In genomic region chr1:92934182-92934827, GRCm38 (mm10) we compare ENCODE assay signal across 7 mouse cellular contexts. TPM values are rescaled to one million over a fixed set of nuclear protein-coding genes. Genes with fewer than 3 reads are reported as not detected.
DNase-seq lines count a peak whose midpoint lies in the region; ATAC-seq lines count a peak whose summit lies in the region.

Capn10 (plus strand) TSS chr1:92934376.

- H3K36me3 ChIP-seq in embryonic facial prominence, embryonic 12.5 days = peaks cover 19% of the 10 kb centered on the region
- H3K36me3 ChIP-seq in limb, embryonic 11.5 days (ENCODE audit: control insufficient read depth, insufficient read depth, low read length) = peaks cover 4% of the 10 kb centered on the region; the same call in 1 of the 2 replicates
- H3K36me3 ChIP-seq in midbrain, embryonic 14.5 days (ENCODE audit: control insufficient read depth, insufficient read depth, low read length) = peaks cover 18% of the 10 kb centered on the region

- H3K9me3 ChIP-seq in embryonic facial prominence, embryonic 12.5 days = peaks cover 5% of the 10 kb centered on the region
- no peaks in the 10 kb centered on the region for H3K9me3 ChIP-seq in limb, embryonic 11.5 days (ENCODE audit: control insufficient read depth, low read length)
- no peaks in the 10 kb centered on the region; the same call in 1 of the 2 replicates for H3K9me3 ChIP-seq in midbrain, embryonic 14.5 days (ENCODE audit: control insufficient read depth, low read length)

- H3K4me1 ChIP-seq in embryonic facial prominence, embryonic 12.5 days = peaks cover 12% of the 10 kb centered on the region
- H3K4me1 ChIP-seq in limb, embryonic 11.5 days (ENCODE audit: control insufficient read depth, insufficient read depth, low read length) = peaks cover 10% of the 10 kb centered on the region
- peaks cover 24% of the 10 kb centered on the region for H3K4me1 ChIP-seq in midbrain, embryonic 14.5 days (ENCODE audit: control insufficient read depth, insufficient read depth, low read length)

- peak within 1 kb of the TSS; percentile 65 for H3K4me3 ChIP-seq in embryonic facial prominence, embryonic 12.5 days
- H3K4me3 ChIP-seq in limb, embryonic 11.5 days (ENCODE audit: low read depth, low read length) = peak within 1 kb of the TSS; percentile 81
- peak within 1 kb of the TSS; percentile 81 for H3K4me3 ChIP-seq in midbrain, embryonic 14.5 days (replicated peaks; ENCODE audit: low read depth, low read length)

- peak; percentile 89 for DNase-seq in adrenal gland, postnatal 25 days
- peak; percentile 100 for DNase-seq in heart, adult 11 months
- peak; percentile 97 for DNase-seq in kidney, adult 18-20 months
- peak; percentile 94 for DNase-seq in limb, embryonic 11.5 days (ENCODE audit: low spot score)
- peak; percentile 98 for DNase-seq in midbrain, embryonic 14.5 days
- peak; percentile 83 to 85 for DNase-seq in spleen, adult 18-20 months

- H3K9ac ChIP-seq in embryonic facial prominence, embryonic 12.5 days = peak within 1 kb of the TSS; percentile 74
- H3K9ac ChIP-seq in limb, embryonic 11.5 days (ENCODE audit: low read length) = peak within 1 kb of the TSS; percentile 75
- peak within 1 kb of the TSS; percentile 76 for H3K9ac ChIP-seq in midbrain, embryonic 14.5 days (replicated peaks; ENCODE audit: low read length)

- H3K4me2 ChIP-seq in embryonic facial prominence, embryonic 12.5 days (replicated peaks) = peak within 1 kb of the TSS; percentile 68
- peak within 1 kb of the TSS; percentile 84 for H3K4me2 ChIP-seq in limb, embryonic 11.5 days (ENCODE audit: low read depth, severe bottlenecking)
- peak within 1 kb of the TSS; percentile 95 for H3K4me2 ChIP-seq in midbrain, embryonic 14.5 days (ENCODE audit: low read length)

- peak within 1 kb of the TSS; percentile 94 for H3K27ac ChIP-seq in embryonic facial prominence, embryonic 12.5 days
- H3K27ac ChIP-seq in limb, embryonic 11.5 days (replicated peaks; ENCODE audit: low read depth, low read length) = peak within 1 kb of the TSS; percentile 89
- peak within 1 kb of the TSS; percentile 98 for H3K27ac ChIP-seq in midbrain, embryonic 14.5 days (replicated peaks; ENCODE audit: low read depth, low read length)

- no peaks in the 10 kb centered on the region for H3K27me3 ChIP-seq in embryonic facial prominence, embryonic 12.5 days
- no peaks in the 10 kb centered on the region for H3K27me3 ChIP-seq in limb, embryonic 11.5 days (ENCODE audit: control insufficient read depth, insufficient read depth, low read length)
- H3K27me3 ChIP-seq in midbrain, embryonic 14.5 days (ENCODE audit: control insufficient read depth, insufficient read depth, low read length) = no peaks in the 10 kb centered on the region

- under 1% methylated on average over 45 of the region's 45 CpGs for WGBS in embryonic facial prominence, embryonic 12.5 days
- WGBS in limb, embryonic 11.5 days = 0% methylated on average over 45 of the region's 45 CpGs
- under 1% methylated on average over 45 of the region's 45 CpGs for WGBS in midbrain, embryonic 14.5 days

- ATAC-seq in embryonic facial prominence, embryonic 12.5 days (ENCODE audit: insufficient number of reproducible peaks, insufficient read depth, low FRiP score, low TSS enrichment) = peak; percentile 99
- peak; percentile 99 for ATAC-seq in limb, embryonic 11.5 days (ENCODE audit: insufficient number of reproducible peaks, low FRiP score, low TSS enrichment, low read depth)
- peak; percentile 100 for ATAC-seq in midbrain, embryonic 14.5 days (ENCODE audit: low FRiP score, low TSS enrichment)

RNA-seq across cellular contexts. Expression of gene Capn10, which starts in this region (rescaled TPM):
- total RNA-seq in adrenal gland, postnatal 25 days (2021) = 25.3 and 28.8 TPM in 2 replicates
- polyA plus RNA-seq in embryonic facial prominence, embryonic 12.5 days (2016; fragmentation: Nextera tagmentation; extraction: Ambion mirVana) = 42.7 and 44.7 TPM in 2 replicates
- polyA plus RNA-seq in limb, embryonic 11.5 days (2014; fragmentation: Nextera tagmentation; extraction: Ambion mirVana) = 31.9 and 36.5 TPM in 2 replicates
- 52.6 and 56.1 TPM in 2 replicates for polyA plus RNA-seq in midbrain, embryonic 14.5 days (2014; fragmentation: Nextera tagmentation; extraction: Ambion mirVana)

Comparison
In these comparisons a context has a peak if more than half of its experiments do, and no peak if none do; other contexts are left out.
1. Peak in every context shown above with its lines: DNase-seq, ATAC-seq, H3K4me3 ChIP-seq and H3K27ac ChIP-seq.